Mouse (Mus musculus): Measurements from ENCODE around the gene Tmc4. TPM values are rescaled to one million over a fixed set of nuclear protein-coding genes. Genes with fewer than 3 reads are reported as not detected.
A peak's percentile ranks its signal among the peaks of the same experiment; 100 is the strongest.

Tmc4 gene
- polyA plus RNA-seq, 1 experiment = 14.1 TPM

DNA sequence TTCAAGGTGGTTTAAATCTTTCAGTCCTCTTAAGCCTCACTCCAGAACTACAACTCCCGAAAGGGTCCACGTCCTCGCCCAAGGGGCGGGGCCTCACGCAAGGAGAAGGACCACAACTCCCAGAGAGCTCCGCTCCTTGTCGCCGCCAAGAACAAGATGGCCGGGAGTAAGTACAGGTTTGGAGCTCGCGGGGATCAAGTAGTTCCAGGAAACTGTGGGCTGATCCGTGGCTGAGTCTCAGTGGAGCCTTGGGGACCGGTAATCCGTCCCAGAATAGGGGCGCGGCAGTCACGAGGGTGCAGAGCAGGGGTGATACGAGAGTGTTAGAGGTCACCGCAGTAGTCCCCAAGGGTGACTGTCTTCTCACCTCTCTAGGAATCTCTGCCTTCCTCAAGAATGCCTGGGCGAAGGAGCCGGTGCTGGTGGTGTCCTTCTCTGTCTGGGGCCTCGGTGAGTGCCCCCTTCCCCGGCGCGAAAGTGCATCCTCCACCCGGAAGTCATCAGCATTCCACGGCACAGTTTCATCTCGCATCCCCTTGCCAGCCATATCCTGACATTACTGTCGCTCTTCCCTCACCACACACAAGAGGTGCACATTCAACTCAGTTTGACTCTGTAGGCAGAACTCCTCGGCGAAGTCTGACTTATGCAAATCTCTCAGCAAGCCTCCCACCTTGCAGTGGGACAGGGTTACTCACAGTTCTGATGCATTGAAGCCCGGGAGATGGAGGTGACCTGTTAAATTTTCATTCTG, 59.9 kb downstream of the Tmc4 start, which contains the start of gene Ndufa3:
Gene Ndufa3 (plus strand): TSS at position 132 of the 754 bp plus-strand sequence.
- DNase-seq (ENCODE audit: low read depth) = peak; percentile 98
- no peak for TF ChIP-seq CTCF (IDR thresholded peaks at IDR 0.05; ENCODE audit: borderline replicate concordance, extremely low read depth, insufficient read depth, insufficient read length)
- peak; percentile 34; the same call in 1 of the 2 replicates for TF ChIP-seq POLR2A (IDR thresholded peaks at IDR 0.05; ENCODE audit: borderline replicate concordance, extremely low read depth, insufficient read depth, insufficient read length, poor library complexity, severe bottlenecking)

DNA sequence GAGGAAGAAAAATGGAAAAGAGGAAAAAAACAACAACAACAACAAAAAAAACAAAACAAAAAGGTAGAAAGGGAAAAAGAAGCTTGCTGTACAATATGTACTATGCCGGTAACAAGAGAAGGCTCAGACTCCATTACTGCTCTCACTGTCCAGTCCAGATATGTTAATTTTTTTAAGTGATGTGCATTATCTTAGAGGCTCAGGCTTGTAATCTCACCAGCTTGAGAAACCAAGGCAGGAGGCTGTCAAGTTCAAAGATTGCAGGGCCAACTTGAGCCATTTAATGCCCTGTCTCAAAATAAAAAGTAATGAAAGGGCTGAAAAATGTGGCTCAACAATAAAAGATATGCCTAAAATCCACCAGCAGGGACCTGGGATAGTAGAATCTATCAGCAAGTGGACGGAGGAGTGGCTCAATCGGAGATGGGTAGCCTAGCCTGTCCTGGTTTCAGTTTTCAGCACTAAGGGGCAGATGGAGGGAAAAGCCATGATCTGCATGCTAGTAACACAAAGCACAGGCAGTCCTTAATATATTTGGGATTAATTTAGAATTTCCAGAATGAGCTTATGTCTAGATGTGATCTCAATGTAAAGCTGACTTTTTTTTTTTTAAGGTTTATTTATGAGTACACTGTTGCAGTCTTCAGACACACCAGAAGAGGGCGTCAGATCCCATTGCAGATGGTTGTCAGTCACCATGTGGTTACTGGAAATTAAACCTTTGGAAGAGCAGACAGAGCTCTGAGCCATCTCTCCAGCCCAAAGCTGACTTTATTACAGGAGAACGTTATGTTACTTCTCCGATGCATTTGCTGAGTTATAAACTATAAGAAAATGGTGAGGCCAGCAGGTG, 60.7 kb downstream of the Tmc4 start:
- DNase-seq (ENCODE audit: low read depth) = no peak
- TF ChIP-seq POLR2A (IDR thresholded peaks at IDR 0.05; ENCODE audit: borderline replicate concordance, extremely low read depth, insufficient read depth, insufficient read length, poor library complexity, severe bottlenecking) (no peak), CTCF (IDR thresholded peaks at IDR 0.05; ENCODE audit: borderline replicate concordance, extremely low read depth, insufficient read depth, insufficient read length) (peak; percentile 51; the same call in 1 of the 2 replicates)

DNA sequence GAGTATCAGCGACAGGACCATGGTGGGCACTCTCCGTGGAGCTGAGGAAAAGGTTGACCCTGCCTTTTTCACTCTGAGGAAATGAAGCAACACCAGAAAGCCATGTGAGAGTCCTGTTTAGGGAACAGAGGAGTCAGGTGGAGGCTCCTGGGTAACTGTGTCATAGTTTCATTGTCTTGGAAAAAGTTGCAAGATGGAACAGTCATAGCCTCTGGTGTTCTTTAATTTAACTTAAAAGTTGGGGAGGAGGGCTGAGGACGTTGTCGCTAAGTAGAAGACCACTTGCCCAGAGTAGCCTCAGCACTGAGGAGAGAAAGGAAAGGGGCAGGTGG, 61.3 kb downstream of the Tmc4 start, which contains the start of gene Oscar:
Gene Oscar (minus strand): TSS at position 101 of the 332 bp plus-strand sequence.
- no peak for TF ChIP-seq POLR2A (IDR thresholded peaks at IDR 0.05; ENCODE audit: borderline replicate concordance, extremely low read depth, insufficient read depth, insufficient read length, poor library complexity, severe bottlenecking)
- DNase-seq (ENCODE audit: low read depth) = no peak

Other genes starting within 250 kb of the Tmc4 start
- gene Tarm1, start 174.9 kb downstream of the Tmc4 start, polyA plus RNA-seq (2012; rRNA removed) = 0.10 TPM in 1 of 2 replicates, not detected in the other
- 1.7 and 1.8 TPM in 2 replicates for gene Oscar, start 61.4 kb downstream of the Tmc4 start, polyA plus RNA-seq (2012; rRNA removed)
- 198 and 266 TPM in 2 replicates for gene Ndufa3, start 60.2 kb downstream of the Tmc4 start, polyA plus RNA-seq (2012; rRNA removed)
- 26.1 and 27.6 TPM in 2 replicates for gene Tfpt, start 47.6 kb downstream of the Tmc4 start, polyA plus RNA-seq (2012; rRNA removed)
- 68.2 and 70.7 TPM in 2 replicates for gene Prpf31, start 47.6 kb downstream of the Tmc4 start, polyA plus RNA-seq (2012; rRNA removed)
- 64.9 and 80.1 TPM in 2 replicates for gene Cnot3, start 32.3 kb downstream of the Tmc4 start, polyA plus RNA-seq (2012; rRNA removed)
- gene Leng1, start 11.7 kb downstream of the Tmc4 start, polyA plus RNA-seq (2012; rRNA removed) = 6.6 and 8.6 TPM in 2 replicates
- gene Tsen34, start 15.3 kb upstream of the Tmc4 start, polyA plus RNA-seq (2012; rRNA removed) = 190 and 235 TPM in 2 replicates
- 78.7 and 103 TPM in 2 replicates for gene Mboat7, start 16.0 kb upstream of the Tmc4 start, polyA plus RNA-seq (2012; rRNA removed)
- gene Rps9, start 26.4 kb upstream of the Tmc4 start, polyA plus RNA-seq (2012; rRNA removed) = 2,419 and 2,655 TPM in 2 replicates
- gene Pirb, start 42.8 kb upstream of the Tmc4 start, polyA plus RNA-seq (2012; rRNA removed) = 0.18 and 0.34 TPM in 2 replicates
- gene Gm15448, start 148.1 kb upstream of the Tmc4 start, polyA plus RNA-seq (2012; rRNA removed) = 0.03 TPM in 1 of 2 replicates, not detected in the other
- not detected in 2 replicates for gene Pira2, start 167.5 kb upstream of the Tmc4 start, polyA plus RNA-seq (2012; rRNA removed)
- gene Gm14548, start 220.6 kb upstream of the Tmc4 start, polyA plus RNA-seq (2012; rRNA removed) = not detected in 2 replicates
- 0.04 TPM in 1 of 2 replicates, not detected in the other for gene Lilra6, start 237.9 kb upstream of the Tmc4 start, polyA plus RNA-seq (2012; rRNA removed)

All from brain, embryonic 14.5 days (tissue).